Mouse (Mus musculus): ENCODE data around the gene Xndc1. TPM values are rescaled to one million over a fixed set of nuclear protein-coding genes. Genes with fewer than 3 reads are reported as not detected.

The Xndc1 gene
- polyA plus RNA-seq, 1 experiment from 2014 or later: 50.7 TPM

DNA sequence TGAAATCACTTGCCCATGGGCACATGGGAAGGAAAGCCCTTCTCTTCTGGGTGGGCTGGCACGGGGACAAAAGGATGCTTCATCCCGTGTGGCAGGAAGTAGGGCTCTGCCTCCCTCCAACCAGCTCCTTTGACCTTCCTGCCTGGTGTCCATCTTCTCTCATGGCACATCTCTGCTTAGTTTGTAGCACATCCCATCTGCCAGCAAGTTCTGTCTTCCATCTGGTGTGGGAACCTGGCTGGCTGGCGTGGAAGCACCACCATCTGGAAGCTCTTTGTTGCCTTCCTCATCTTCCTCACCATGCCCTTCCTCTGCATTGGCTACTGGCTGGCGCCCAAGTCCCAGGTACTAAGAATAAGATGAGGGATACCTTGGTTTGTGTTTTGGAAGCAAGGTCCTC lies 22.0 kb downstream of the Xndc1 start:
- Histone ChIP-seq H3K9me3 (no peaks in the 10 kb centered on the region), H3K27ac (no peak overlapping the region), H3K4me2 (no peak overlapping the region), H3K4me3 (replicated peaks) (no peak overlapping the region), H3K9ac (no peak overlapping the region), H3K27me3 (no peaks in the 10 kb centered on the region), H3K4me1 (no peaks in the 10 kb centered on the region), H3K36me3 (replicated peaks) (peaks cover 54% of the 10 kb centered on the region)
- no peak for ATAC-seq (ENCODE audit: low FRiP score)
- WGBS: 98% methylated on average over 4 of the region's 4 CpGs

GRCm38 (mm10) chr7:102099760-102100661 lies 34.7 kb downstream of the Xndc1 start:
- Histone ChIP-seq H3K9ac (no peak overlapping the region), H3K4me2 (peak overlapping the region; percentile 55), H3K27me3 (peaks cover 10% of the 10 kb centered on the region), H3K27ac (no peak overlapping the region), H3K4me1 (peaks cover 18% of the 10 kb centered on the region), H3K36me3 (replicated peaks) (0 out of 2 replicates have a peak, but pooled peaks cover 4% of the 10 kb centered on the region), H3K4me3 (replicated peaks) (peak overlapping the region; percentile 30), H3K9me3 (no peaks in the 10 kb centered on the region)
- ATAC-seq (ENCODE audit: low FRiP score): peak; percentile 74
- WGBS: 3% methylated on average over 30 of the region's 30 CpGs

- Histone ChIP-seq H3K9ac (no peak overlapping the region), H3K4me1 (peaks cover 18% of the 10 kb centered on the region), H3K4me3 (replicated peaks) (no peak overlapping the region), H3K36me3 (replicated peaks) (0 out of 2 replicates have a peak, but pooled peaks cover 1% of the 10 kb centered on the region), H3K9me3 (no peaks in the 10 kb centered on the region), H3K27ac (no peak overlapping the region), H3K4me2 (no peak overlapping the region), H3K27me3 (peaks cover 10% of the 10 kb centered on the region)
- ATAC-seq (ENCODE audit: low FRiP score): no peak
- WGBS: 60% methylated on average over 5 of the region's 5 CpGs
These were observed 35.6 kb downstream of the Xndc1 start for GRCm38 (mm10) chr7:102100868-102101267.

DNA sequence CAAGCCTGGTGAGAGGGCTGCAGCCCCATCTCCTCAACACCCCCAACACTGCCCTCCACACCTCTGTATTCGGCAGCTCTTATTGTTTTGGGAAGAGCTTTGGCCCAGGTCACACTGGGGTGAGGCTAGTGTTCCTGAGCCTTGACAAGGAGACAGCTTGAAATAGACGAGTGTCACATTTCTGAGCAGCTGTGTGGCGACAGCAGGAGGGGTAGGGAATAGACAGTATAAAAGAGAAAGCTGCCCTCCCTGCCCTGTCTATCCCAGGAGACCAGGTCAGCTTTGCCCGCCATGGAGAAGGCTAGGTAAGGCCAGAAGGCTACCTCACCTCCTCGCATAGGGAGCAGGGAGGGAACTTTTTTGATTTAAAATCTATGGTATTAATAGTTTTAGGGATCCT lies 36.2 kb downstream of the Xndc1 start, which contains the start of gene Art1:
Gene Art1 (plus strand): TSS at position 257 of the 400 bp plus-strand sequence.
- Histone ChIP-seq H3K27me3 (peaks cover 10% of the 10 kb centered on the region), H3K4me1 (peaks cover 18% of the 10 kb centered on the region), H3K27ac (no peak within 1 kb of the TSS), H3K4me2 (peak within 1 kb of the TSS; percentile 55; the same call in 1 of the 2 replicates), H3K4me3 (replicated peaks) (no peak within 1 kb of the TSS), H3K9me3 (no peaks in the 10 kb centered on the region), H3K9ac (no peak within 1 kb of the TSS), H3K36me3 (replicated peaks) (no peaks in the 10 kb centered on the region)
- 46% methylated on average over 5 of the region's 5 CpGs for WGBS
- ATAC-seq (ENCODE audit: low FRiP score): no peak

DNA sequence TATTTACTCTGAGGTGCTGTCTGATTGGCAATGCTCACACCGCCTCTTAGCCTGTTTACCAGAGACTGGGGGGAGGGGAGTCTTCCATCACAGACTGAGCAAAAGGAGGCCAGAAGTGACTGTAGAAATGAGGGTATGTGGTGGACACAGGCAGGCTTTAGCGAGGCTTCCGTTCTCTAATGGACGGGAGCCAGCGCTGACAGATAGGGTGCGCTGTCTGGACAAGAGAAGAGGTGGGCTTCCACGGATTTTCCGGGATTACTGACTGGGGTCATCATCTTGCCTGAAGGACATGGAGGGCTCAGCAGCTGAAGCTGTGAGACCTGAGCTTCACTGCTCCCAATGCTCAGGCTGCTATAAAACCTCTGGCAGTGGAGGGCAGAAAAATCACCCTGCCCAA lies 36.9 kb downstream of the Xndc1 start:
- no peak overlapping the region for H3K4me2 ChIP-seq
- no peak for ATAC-seq (ENCODE audit: low FRiP score)
- no peak overlapping the region for H3K4me3 ChIP-seq (replicated peaks)
- no peaks in the 10 kb centered on the region for H3K36me3 ChIP-seq (replicated peaks)
- H3K9me3 ChIP-seq: no peaks in the 10 kb centered on the region
- WGBS: 44% methylated on average over 8 of the region's 8 CpGs
- H3K4me1 ChIP-seq: peaks cover 25% of the 10 kb centered on the region
- peaks cover 10% of the 10 kb centered on the region for H3K27me3 ChIP-seq
- no peak overlapping the region for H3K27ac ChIP-seq
- no peak overlapping the region for H3K9ac ChIP-seq

GRCm38 (mm10) chr7:102102696-102103095 lies 37.4 kb downstream of the Xndc1 start:
- Histone ChIP-seq H3K4me1 (peaks cover 25% of the 10 kb centered on the region), H3K27ac (no peak overlapping the region), H3K4me3 (replicated peaks) (no peak overlapping the region), H3K27me3 (peaks cover 10% of the 10 kb centered on the region), H3K9ac (no peak overlapping the region), H3K9me3 (no peaks in the 10 kb centered on the region), H3K36me3 (replicated peaks) (no peaks in the 10 kb centered on the region), H3K4me2 (no peak overlapping the region)
- ATAC-seq (ENCODE audit: low FRiP score): no peak
- 50% methylated on average over 6 of the region's 6 CpGs for WGBS

DNA sequence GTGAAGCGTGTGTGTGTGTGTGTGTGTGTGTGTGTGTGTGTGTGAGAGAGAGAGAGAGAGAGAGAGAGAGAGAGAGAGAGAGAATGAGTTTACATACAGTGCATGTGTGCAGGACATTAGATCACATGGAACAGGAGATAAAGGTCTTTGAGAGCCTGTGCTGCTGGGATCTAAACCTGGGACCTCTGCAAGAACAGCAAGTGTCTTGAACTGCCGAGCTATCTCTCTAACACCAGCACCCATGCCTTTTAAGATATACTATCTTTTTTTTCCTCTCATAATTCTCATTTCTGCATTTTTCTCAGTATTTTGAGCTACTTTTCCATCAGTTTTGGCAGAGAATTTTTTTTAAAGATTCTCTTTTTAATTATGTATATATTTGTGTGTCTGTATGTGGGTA lies 38.2 kb downstream of the Xndc1 start:
- peaks cover 25% of the 10 kb centered on the region for H3K4me1 ChIP-seq
- no peak for ATAC-seq (ENCODE audit: low FRiP score)
- no peak overlapping the region for H3K27ac ChIP-seq
- no peak overlapping the region for H3K4me2 ChIP-seq
- no peak overlapping the region for H3K9ac ChIP-seq
- no peaks in the 10 kb centered on the region for H3K36me3 ChIP-seq (replicated peaks)
- no peak overlapping the region for H3K4me3 ChIP-seq (replicated peaks)
- H3K27me3 ChIP-seq: peaks cover 10% of the 10 kb centered on the region
- WGBS: 88% methylated on average over 2 of the region's 2 CpGs
- H3K9me3 ChIP-seq: no peaks in the 10 kb centered on the region

DNA sequence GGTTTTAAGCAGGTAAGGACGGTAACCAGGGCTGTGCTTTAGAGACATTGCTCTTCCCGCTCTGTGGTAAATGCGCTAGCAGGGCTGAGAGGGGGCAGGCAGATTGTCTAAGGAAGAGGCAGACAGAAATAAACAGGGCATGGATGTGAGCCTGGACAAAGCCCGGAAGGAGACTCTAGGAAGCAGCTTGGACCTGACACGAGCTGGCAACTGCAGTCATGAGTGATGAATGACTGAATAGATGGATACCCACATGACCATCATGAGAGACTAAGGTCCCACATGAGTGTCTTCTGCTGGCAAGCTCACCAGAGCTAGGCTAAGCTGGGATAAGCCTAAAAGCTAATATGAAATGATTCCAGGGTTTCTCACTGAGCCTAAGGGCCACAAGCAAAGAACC lies 38.8 kb downstream of the Xndc1 start:
- Histone ChIP-seq H3K27me3 (peaks cover 6% of the 10 kb centered on the region; the same call in 1 of the 2 replicates), H3K4me3 (replicated peaks) (no peak overlapping the region), H3K27ac (no peak overlapping the region), H3K4me2 (no peak overlapping the region), H3K9ac (no peak overlapping the region), H3K4me1 (peaks cover 25% of the 10 kb centered on the region), H3K9me3 (no peaks in the 10 kb centered on the region), H3K36me3 (replicated peaks) (no peaks in the 10 kb centered on the region)
- 78% methylated on average over 5 of the region's 5 CpGs for WGBS
- ATAC-seq (ENCODE audit: low FRiP score): no peak

GRCm38 (mm10) chr7:102106700-102107141 lies 41.4 kb downstream of the Xndc1 start:
- no peak overlapping the region for H3K27ac ChIP-seq
- peak overlapping the region; percentile 52 for H3K4me2 ChIP-seq
- 0 out of 2 replicates have a peak, but pooled peaks have one; percentile 44 for ATAC-seq (ENCODE audit: low FRiP score)
- 15% methylated on average over 23 of the region's 23 CpGs for WGBS
- peaks cover 7% of the 10 kb centered on the region for H3K4me1 ChIP-seq
- no peaks in the 10 kb centered on the region for H3K9me3 ChIP-seq
- peak overlapping the region; percentile 23 for H3K4me3 ChIP-seq (replicated peaks)
- H3K36me3 ChIP-seq (replicated peaks): no peaks in the 10 kb centered on the region
- H3K27me3 ChIP-seq: no peaks in the 10 kb centered on the region; the same call in 1 of the 2 replicates
- peak overlapping the region; percentile 29; the same call in 1 of the 2 replicates for H3K9ac ChIP-seq

DNA sequence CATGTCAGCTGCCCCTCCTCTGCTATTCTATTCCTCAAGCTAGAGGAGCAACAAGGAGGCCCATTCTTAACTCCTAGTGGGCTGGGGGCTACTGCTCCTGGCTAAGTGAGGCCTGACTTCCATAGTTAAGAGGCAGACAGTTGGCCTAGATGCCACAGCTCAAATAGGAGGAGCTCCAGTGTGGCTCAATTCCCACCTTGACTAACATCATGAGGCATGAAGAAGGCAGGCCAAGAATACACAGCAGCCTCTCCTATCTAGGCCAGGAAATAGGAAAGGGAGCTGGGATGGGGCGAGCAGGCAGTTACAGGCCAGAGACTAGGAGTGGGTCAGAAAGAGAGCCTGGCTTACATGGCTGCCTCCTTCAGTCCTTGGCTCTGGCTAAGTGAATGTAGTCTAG lies 42.9 kb downstream of the Xndc1 start:
- Histone ChIP-seq H3K9ac (no peak overlapping the region), H3K4me3 (replicated peaks) (no peak overlapping the region), H3K4me1 (peaks cover 7% of the 10 kb centered on the region), H3K36me3 (replicated peaks) (no peaks in the 10 kb centered on the region), H3K27ac (no peak overlapping the region), H3K4me2 (no peak overlapping the region), H3K9me3 (no peaks in the 10 kb centered on the region), H3K27me3 (no peaks in the 10 kb centered on the region; the same call in 1 of the 2 replicates)
- WGBS: 86% methylated on average over 1 of the region's 1 CpGs
- no peak for ATAC-seq (ENCODE audit: low FRiP score)

DNA sequence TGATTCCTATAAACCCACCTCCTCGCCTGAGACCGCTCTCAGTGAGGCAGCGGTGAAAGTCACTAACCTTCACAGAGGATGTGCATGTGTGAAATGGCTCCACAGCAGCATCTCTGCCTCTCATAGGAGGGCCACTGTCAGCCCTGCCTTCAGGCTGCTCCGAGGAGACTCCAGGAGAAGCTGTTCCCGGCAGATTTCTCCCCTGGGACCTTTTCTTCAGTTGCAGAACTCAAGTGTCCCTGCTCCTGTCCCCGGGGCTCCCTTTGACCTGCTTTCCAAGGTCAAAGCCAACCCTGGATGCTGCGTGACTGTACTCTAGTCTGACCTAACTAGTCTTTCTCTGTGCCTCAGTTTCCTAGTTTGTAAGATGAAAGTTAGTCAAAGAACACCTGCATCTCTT lies 43.9 kb downstream of the Xndc1 start, which contains the start of gene Art5:
Gene Art5 (minus strand): TSS at position 319 of the 400 bp plus-strand sequence.
- WGBS: 85% methylated on average over 7 of the region's 7 CpGs
- H3K27me3 ChIP-seq: no peaks in the 10 kb centered on the region; the same call in 1 of the 2 replicates
- no peak within 1 kb of the TSS for H3K27ac ChIP-seq
- no peak within 1 kb of the TSS for H3K9ac ChIP-seq
- H3K4me2 ChIP-seq: no peak within 1 kb of the TSS
- no peak for ATAC-seq (ENCODE audit: low FRiP score)
- H3K4me3 ChIP-seq (replicated peaks): no peak within 1 kb of the TSS
- H3K9me3 ChIP-seq: no peaks in the 10 kb centered on the region
- H3K36me3 ChIP-seq (replicated peaks): no peaks in the 10 kb centered on the region
- peaks cover 7% of the 10 kb centered on the region for H3K4me1 ChIP-seq

- no peak overlapping the region for H3K4me3 ChIP-seq (replicated peaks)
- H3K36me3 ChIP-seq (replicated peaks): no peaks in the 10 kb centered on the region
- no peak overlapping the region for H3K27ac ChIP-seq
- H3K9me3 ChIP-seq: no peaks in the 10 kb centered on the region
- H3K4me1 ChIP-seq: peaks cover 7% of the 10 kb centered on the region
- ATAC-seq (ENCODE audit: low FRiP score): no peak
- no peak overlapping the region for H3K9ac ChIP-seq
- no peak overlapping the region for H3K4me2 ChIP-seq
- 90% methylated on average over 4 of the region's 4 CpGs for WGBS
- H3K27me3 ChIP-seq: no peaks in the 10 kb centered on the region; the same call in 1 of the 2 replicates
These were observed 44.4 kb downstream of the Xndc1 start for GRCm38 (mm10) chr7:102109746-102110145.

Data from forebrain, embryonic 12.5 days (tissue).